Mouse (Mus musculus) testis, adult 2 months (tissue): Measurements from ENCODE around the gene Cenpa.

Experiments
- CTCF ChIP-seq: fragments of 200-500 bp; IDR thresholded peaks from 2 replicates; pipeline ENCODE4 v1.5.1; 2012; ENCODE audit warnings: low read depth, mild to moderate bottlenecking, inconsistent platforms, low read length, moderate library complexity; ENCODE audit not compliant: control insufficient read depth, insufficient read depth, insufficient replicate concordance
- POLR2A ChIP-seq: fragments of 200-500 bp; IDR thresholded peaks from 2 replicates; pipeline ENCODE4 v1.6.1; 2012; ENCODE audit warnings: low read depth, mild to moderate bottlenecking, inconsistent platforms, low read length, moderate library complexity; ENCODE audit not compliant: control insufficient read depth

DNA sequence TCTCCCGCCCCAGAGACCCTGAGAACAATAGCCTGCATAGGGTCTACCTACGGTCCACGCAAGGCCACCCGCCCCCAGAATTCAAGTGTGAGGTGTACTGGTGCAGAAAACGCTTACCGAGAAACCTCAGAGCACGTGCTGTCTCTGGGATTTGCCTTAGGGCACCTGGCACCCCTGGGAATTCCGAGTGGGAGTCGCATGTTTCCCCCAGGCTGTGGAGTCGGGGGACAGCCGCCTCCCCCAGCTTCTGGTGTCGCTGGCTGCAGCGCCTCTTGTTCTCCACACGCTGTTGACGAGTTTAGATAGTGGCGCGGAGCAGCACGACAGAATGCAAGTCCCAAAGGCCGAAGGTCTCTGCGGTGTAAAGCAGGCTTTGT, 46.7 kb downstream of the Cenpa start:
- TF ChIP-seq CTCF (no peak), POLR2A (peak; percentile 39; the same call in 1 of the 2 replicates)
